Mouse (Mus musculus) kidney, embryonic 15.5 days (tissue): ENCODE results near the gene Tox3. TPM values are rescaled to one million over a fixed set of nuclear protein-coding genes. Genes with fewer than 3 reads are reported as not detected.

Experiments
- ATAC-seq: fragments of 200-750 bp; cut with Nextera tagmentation; replicated peaks from 2 replicates; pipeline ENCODE4 v1.8.0; 2017; ENCODE audit warnings: moderate TSS enrichment; ENCODE audit not compliant: low FRiP score
- H3K27ac ChIP-seq: fragments of 300-500 bp; sonication (generic); 2 replicates; pipeline ENCODE4 v1.5.1; 2015; ENCODE audit warnings: mild to moderate bottlenecking, inconsistent platforms
- H3K27me3 ChIP-seq: fragments of 300-500 bp; sonication (generic); 2 replicates; pipeline ENCODE4 v1.6.1; 2015; ENCODE audit warnings: inconsistent platforms
- H3K36me3 ChIP-seq: fragments of 300-500 bp; sonication (generic); 2 replicates; pipeline ENCODE4 v1.6.1; 2015; ENCODE audit warnings: inconsistent platforms
- H3K4me1 ChIP-seq: fragments of 300-500 bp; sonication (generic); 2 replicates; pipeline ENCODE4 v1.6.1; 2015; ENCODE audit warnings: inconsistent platforms
- H3K4me2 ChIP-seq: fragments of 300-500 bp; sonication (generic); 2 replicates; pipeline ENCODE4 v1.6.1; 2015; ENCODE audit warnings: moderate library complexity, mild to moderate bottlenecking, inconsistent platforms
- H3K4me3 ChIP-seq: fragments of 300-500 bp; sonication (generic); replicated peaks from 2 replicates; pipeline ENCODE4 v1.5.1; 2015; ENCODE audit warnings: mild to moderate bottlenecking, inconsistent platforms
- H3K9ac ChIP-seq: fragments of 300-500 bp; sonication (generic); 2 replicates; pipeline ENCODE4 v1.6.1; 2015; ENCODE audit warnings: mild to moderate bottlenecking, inconsistent platforms
- H3K9me3 ChIP-seq: fragments of 300-500 bp; sonication (generic); replicated peaks from 2 replicates; pipeline ENCODE4 v1.6.1; 2016; ENCODE audit warnings: inconsistent platforms
- WGBS: fragments of 180-500 bp; shearing (Covaris S2); methylation state at CpG from one replicate; pipeline ENCODE4 v1.1.7; 2015; ENCODE audit warnings: mixed read lengths; 5-methylcytosine and 5-hydroxymethylcytosine counted together
- polyA plus RNA-seq: library from polyadenylated mRNA; unstranded; fragments of >200 nt; fragmentation: Nextera tagmentation; extraction: Ambion mirVana; gene quantifications from 2 replicates; pipeline ENCODE4 v1.2.1, GENCODE M21; 2015

The Tox3 gene
- polyA plus RNA-seq, result 10.7 and 13.2 TPM in 2 replicates

- ATAC-seq, result peak; percentile 76
- Histone ChIP-seq H3K4me1 (peaks cover 30% of the 10 kb centered on the region), H3K9me3 (no peaks in the 10 kb centered on the region), H3K36me3 (no peaks in the 10 kb centered on the region), H3K4me2 (peak within 1 kb of the TSS; percentile 85), H3K9ac (peak within 1 kb of the TSS; percentile 85), H3K4me3 (peak within 1 kb of the TSS; percentile 77), H3K27me3 (peaks cover 12% of the 10 kb centered on the region), H3K27ac (peak within 1 kb of the TSS; percentile 96)
- WGBS, result 2% methylated on average over 34 of the region's 89 CpGs
Observed at GRCm38 (mm10) chr8:90348178-90348925, at the start of gene Tox3. Gene Tox3, minus strand, starts transcription at chr8:90348343.

- Histone ChIP-seq H3K4me3 (no peak overlapping the region), H3K36me3 (no peaks in the 10 kb centered on the region), H3K9me3 (no peaks in the 10 kb centered on the region), H3K4me2 (no peak overlapping the region), H3K4me1 (no peaks in the 10 kb centered on the region), H3K27ac (no peak overlapping the region), H3K9ac (no peak overlapping the region), H3K27me3 (no peaks in the 10 kb centered on the region)
- no peak for ATAC-seq
- 93% methylated on average over 2 of the region's 2 CpGs for WGBS
Observed at GRCm38 (mm10) chr8:90392643-90393042, 44.5 kb upstream of the Tox3 start.

GRCm38 (mm10) chr8:90391483-90392074 lies 43.4 kb upstream of the Tox3 start:
- no peaks in the 10 kb centered on the region for H3K4me1 ChIP-seq
- no peak overlapping the region for H3K9ac ChIP-seq
- WGBS, result 67% methylated on average over 3 of the region's 3 CpGs
- no peak overlapping the region for H3K27ac ChIP-seq
- H3K9me3 ChIP-seq, result no peaks in the 10 kb centered on the region
- ATAC-seq, result no peak
- H3K4me2 ChIP-seq, result no peak overlapping the region
- no peaks in the 10 kb centered on the region for H3K27me3 ChIP-seq
- H3K4me3 ChIP-seq, result no peak overlapping the region
- H3K36me3 ChIP-seq, result no peaks in the 10 kb centered on the region

- Histone ChIP-seq H3K9me3 (no peaks in the 10 kb centered on the region), H3K9ac (no peak overlapping the region), H3K27me3 (no peaks in the 10 kb centered on the region), H3K4me3 (no peak overlapping the region), H3K27ac (no peak overlapping the region), H3K4me2 (no peak overlapping the region), H3K4me1 (no peaks in the 10 kb centered on the region), H3K36me3 (no peaks in the 10 kb centered on the region)
- WGBS, result 100% methylated on average over 1 of the region's 1 CpGs
- no peak for ATAC-seq
Observed at GRCm38 (mm10) chr8:90390827-90391226, 42.7 kb upstream of the Tox3 start.

GRCm38 (mm10) chr8:90379064-90379463 lies 30.9 kb upstream of the Tox3 start:
- Histone ChIP-seq H3K4me3 (no peak overlapping the region), H3K9me3 (no peaks in the 10 kb centered on the region), H3K4me2 (no peak overlapping the region), H3K36me3 (no peaks in the 10 kb centered on the region), H3K27me3 (no peaks in the 10 kb centered on the region), H3K9ac (no peak overlapping the region), H3K4me1 (no peaks in the 10 kb centered on the region), H3K27ac (no peak overlapping the region)
- 88% methylated on average over 6 of the region's 6 CpGs for WGBS
- no peak for ATAC-seq

GRCm38 (mm10) chr8:90378036-90378435 lies 29.9 kb upstream of the Tox3 start:
- Histone ChIP-seq H3K4me1 (no peaks in the 10 kb centered on the region), H3K36me3 (no peaks in the 10 kb centered on the region), H3K27me3 (no peaks in the 10 kb centered on the region), H3K4me3 (no peak overlapping the region), H3K9me3 (no peaks in the 10 kb centered on the region), H3K4me2 (no peak overlapping the region), H3K9ac (no peak overlapping the region), H3K27ac (no peak overlapping the region)
- WGBS, result 96% methylated on average over 3 of the region's 3 CpGs
- no peak for ATAC-seq

GRCm38 (mm10) chr8:90371611-90372222 lies 23.6 kb upstream of the Tox3 start:
- WGBS, result 67% methylated on average over 10 of the region's 10 CpGs
- Histone ChIP-seq H3K9ac (no peak overlapping the region), H3K9me3 (no peaks in the 10 kb centered on the region), H3K4me1 (0 out of 2 replicates have a peak, but pooled peaks cover 2% of the 10 kb centered on the region), H3K4me3 (no peak overlapping the region), H3K36me3 (no peaks in the 10 kb centered on the region), H3K27ac (no peak overlapping the region), H3K4me2 (no peak overlapping the region), H3K27me3 (no peaks in the 10 kb centered on the region)
- ATAC-seq, result no peak

GRCm38 (mm10) chr8:90369876-90370275 lies 21.7 kb upstream of the Tox3 start:
- Histone ChIP-seq H3K4me2 (no peak overlapping the region), H3K27me3 (no peaks in the 10 kb centered on the region), H3K4me1 (0 out of 2 replicates have a peak, but pooled peaks cover 2% of the 10 kb centered on the region), H3K9me3 (no peaks in the 10 kb centered on the region), H3K27ac (no peak overlapping the region), H3K9ac (no peak overlapping the region), H3K36me3 (no peaks in the 10 kb centered on the region), H3K4me3 (no peak overlapping the region)
- WGBS, result 21% methylated on average over 3 of the region's 3 CpGs
- ATAC-seq, result no peak

- no peak overlapping the region for H3K4me3 ChIP-seq
- no peaks in the 10 kb centered on the region for H3K36me3 ChIP-seq
- no peak overlapping the region for H3K9ac ChIP-seq
- ATAC-seq, result no peak
- H3K4me1 ChIP-seq, result 0 out of 2 replicates have a peak, but pooled peaks cover 3% of the 10 kb centered on the region
- H3K4me2 ChIP-seq, result no peak overlapping the region
- no peaks in the 10 kb centered on the region for H3K27me3 ChIP-seq
- H3K27ac ChIP-seq, result no peak overlapping the region
- 54% methylated on average over 3 of the region's 3 CpGs for WGBS
- no peaks in the 10 kb centered on the region for H3K9me3 ChIP-seq
Observed at GRCm38 (mm10) chr8:90356729-90357128, 8.6 kb upstream of the Tox3 start.

GRCm38 (mm10) chr8:90354782-90355181 lies 6.6 kb upstream of the Tox3 start:
- Histone ChIP-seq H3K4me3 (no peak overlapping the region), H3K9ac (no peak overlapping the region), H3K27me3 (0 out of 2 replicates have a peak, but pooled peaks cover 4% of the 10 kb centered on the region), H3K4me2 (no peak overlapping the region), H3K4me1 (peaks cover 10% of the 10 kb centered on the region), H3K36me3 (no peaks in the 10 kb centered on the region), H3K27ac (no peak overlapping the region), H3K9me3 (no peaks in the 10 kb centered on the region)
- ATAC-seq, result no peak
- 86% methylated on average over 3 of the region's 3 CpGs for WGBS

- 67% methylated on average over 16 of the region's 16 CpGs for WGBS
- Histone ChIP-seq H3K9ac (no peak overlapping the region), H3K27me3 (peaks cover 4% of the 10 kb centered on the region; the same call in 1 of the 2 replicates), H3K4me2 (no peak overlapping the region), H3K4me1 (peaks cover 16% of the 10 kb centered on the region), H3K4me3 (no peak overlapping the region), H3K9me3 (no peaks in the 10 kb centered on the region), H3K36me3 (no peaks in the 10 kb centered on the region), H3K27ac (no peak overlapping the region)
- no peak for ATAC-seq
Observed at GRCm38 (mm10) chr8:90353960-90354540, 5.9 kb upstream of the Tox3 start.

- Histone ChIP-seq H3K36me3 (no peaks in the 10 kb centered on the region), H3K27ac (no peak overlapping the region), H3K4me2 (no peak overlapping the region), H3K4me3 (no peak overlapping the region), H3K27me3 (peaks cover 6% of the 10 kb centered on the region; the same call in 1 of the 2 replicates), H3K4me1 (peaks cover 19% of the 10 kb centered on the region), H3K9me3 (no peaks in the 10 kb centered on the region), H3K9ac (no peak overlapping the region)
- 65% methylated on average over 2 of the region's 2 CpGs for WGBS
- no peak for ATAC-seq
Observed at GRCm38 (mm10) chr8:90353499-90353898, 5.4 kb upstream of the Tox3 start.
